Mouse (Mus musculus) skeletal muscle tissue, adult 2 months (tissue): ENCODE data around the gene Hist3h2a.

Source experiments
- DNase-seq: peaks from one replicate; pipeline ENCODE4 v3.0.0-alpha.2; 2012; ENCODE audit warnings: low read depth, low spot score

The Hist3h2a gene

DNA sequence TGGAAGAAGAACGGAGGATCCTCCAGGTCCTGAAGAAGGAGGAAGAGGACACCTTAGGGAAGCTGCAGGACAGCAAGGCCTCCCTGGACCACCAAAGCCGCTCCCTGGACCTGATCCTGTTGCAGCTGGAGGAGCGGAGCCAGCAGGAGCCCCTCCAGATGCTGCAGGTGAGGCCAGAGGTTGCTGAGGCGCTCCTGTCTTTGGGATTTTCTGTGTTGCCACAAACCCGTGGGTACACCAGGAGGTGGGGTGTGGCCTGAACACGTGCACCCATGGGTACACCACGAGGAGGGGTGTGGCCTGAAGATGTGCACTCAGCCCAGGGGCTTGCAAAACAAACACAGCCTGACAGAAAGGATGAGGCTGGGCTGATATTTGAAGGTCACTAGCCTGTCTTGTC, 14.1 kb downstream of the Hist3h2a start:
- DNase-seq = no peak

DNA sequence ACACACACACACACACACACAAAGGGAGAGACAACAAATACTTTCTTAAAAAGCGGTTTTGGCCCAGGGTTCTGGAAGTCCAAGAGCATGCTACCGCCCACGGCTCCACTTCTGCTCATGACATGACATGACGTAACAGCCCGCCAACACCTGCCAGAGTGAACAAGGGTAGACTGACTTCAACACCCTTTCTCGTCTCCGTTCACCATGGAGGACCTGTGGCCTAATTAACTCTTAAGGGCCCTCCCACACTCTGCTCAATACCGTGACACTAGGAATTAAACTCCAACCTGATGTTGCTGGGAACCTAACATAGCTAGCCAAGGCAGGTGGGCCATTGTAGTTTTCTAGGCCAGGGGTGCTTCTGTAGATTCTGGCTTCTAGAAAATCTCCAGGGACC, 14.5 kb downstream of the Hist3h2a start:
- no peak for DNase-seq

DNA sequence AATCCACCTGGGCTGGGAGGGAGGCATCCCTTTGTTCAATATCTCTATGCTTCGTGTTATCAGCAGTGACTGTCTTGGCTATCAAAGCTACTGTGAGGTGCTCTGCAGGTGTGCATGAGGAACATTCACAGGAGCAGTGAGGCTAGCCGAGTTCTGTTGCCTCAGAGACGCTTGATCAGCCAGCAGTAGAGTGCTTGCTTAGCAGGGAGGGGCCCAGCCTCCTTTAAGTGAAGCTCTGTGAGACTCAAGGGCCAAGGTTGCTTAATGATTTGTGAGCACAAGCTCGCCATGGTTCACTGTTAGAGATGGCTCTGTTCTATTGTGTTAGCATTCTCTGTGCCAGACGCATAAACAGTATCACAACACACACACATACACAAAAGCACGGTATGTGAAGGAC, 15.2 kb downstream of the Hist3h2a start:
- DNase-seq = no peak

DNA sequence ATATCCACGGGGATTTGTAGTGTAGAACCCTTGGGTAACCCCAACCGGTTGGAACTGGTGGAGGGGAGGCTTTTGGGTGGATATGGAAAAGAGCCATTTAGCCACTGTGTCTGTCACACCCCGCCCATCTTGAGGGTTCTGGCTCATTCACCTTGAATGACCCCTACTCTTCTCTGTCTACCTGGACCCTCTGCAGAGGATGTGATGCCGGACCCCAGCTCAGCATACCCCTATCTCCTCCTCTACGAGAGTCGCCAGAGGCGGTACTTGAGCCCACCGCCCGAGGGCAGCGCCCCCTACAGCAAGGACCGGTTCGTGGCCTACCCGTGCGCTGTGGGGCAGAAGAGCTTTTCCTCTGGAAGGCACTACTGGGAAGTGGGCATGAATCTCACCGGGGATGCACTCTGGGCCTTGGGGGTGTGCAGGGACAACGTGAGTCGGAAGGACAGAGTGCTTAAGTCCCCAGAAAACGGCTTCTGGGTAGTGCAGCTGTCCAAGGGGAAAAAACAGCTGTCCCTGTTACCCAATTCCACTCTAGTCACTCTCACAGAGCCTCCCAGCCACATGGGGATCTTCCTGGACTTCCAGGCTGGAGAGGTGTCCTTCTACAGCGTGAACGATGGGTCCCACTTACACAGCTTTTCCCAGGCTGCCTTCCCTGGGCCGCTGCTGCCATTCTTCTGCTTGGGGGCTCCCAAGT, 16.5 kb downstream of the Hist3h2a start:
- no peak for DNase-seq

DNA sequence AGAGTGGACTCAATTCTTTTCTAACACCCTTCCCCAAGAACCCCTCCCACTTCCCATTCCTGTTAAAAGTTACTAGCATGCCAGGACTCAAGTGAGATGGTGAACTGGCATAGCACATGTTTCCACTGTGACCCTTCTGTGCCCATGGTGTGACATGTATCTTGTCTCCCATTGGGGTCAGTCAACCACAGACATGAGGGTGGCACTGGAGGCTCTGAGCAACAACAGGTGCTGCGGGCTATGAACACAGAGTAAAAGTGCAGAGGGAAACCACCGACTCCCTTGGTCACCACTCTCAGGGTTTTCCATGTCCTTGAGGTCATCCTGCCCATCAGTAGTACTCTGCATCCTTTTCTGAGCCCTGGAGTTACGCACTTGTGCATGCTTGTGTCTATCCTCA, 17.3 kb downstream of the Hist3h2a start:
- no peak for DNase-seq

DNA sequence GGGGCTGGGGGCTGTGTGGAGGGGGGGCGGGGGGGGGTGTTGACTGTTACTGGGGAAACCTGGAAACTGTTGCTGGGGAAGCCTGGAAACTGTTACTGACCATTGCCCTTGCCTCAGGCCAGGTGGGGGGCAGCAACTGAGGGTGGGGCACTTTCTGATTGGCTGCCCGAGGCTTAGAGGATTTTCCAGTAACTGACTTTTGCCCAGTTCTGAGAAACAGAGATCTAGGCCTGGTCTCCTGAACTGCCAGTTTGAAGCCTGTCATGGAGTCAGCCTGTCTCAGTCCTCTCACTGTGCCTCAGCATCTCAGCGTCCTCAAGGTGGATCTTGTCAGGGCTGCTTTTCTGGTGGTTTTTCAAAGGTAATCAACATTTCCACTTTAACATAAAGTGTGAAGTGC, 19.9 kb downstream of the Hist3h2a start:
- DNase-seq = no peak

DNA sequence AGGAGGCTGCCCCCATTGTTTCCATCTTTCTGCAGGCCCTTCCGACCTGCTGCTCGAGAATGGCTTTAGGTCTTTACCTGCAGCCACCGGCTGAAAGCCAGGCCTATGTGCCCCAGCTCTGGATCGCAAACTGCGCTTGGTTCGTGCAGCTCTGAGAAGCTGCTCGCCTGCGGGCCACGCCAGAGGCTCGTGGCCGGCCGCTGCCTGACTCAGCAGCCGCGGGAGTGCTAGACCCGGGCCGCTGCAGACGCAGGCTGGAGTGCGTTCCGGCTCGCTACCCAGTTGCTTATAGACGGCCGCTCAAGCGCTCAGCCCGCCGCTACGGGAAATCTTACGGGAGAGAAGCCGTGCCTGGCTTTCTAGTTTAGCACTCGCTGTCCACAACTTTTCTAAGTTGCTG, 22.7 kb downstream of the Hist3h2a start:
- DNase-seq = no peak

DNA sequence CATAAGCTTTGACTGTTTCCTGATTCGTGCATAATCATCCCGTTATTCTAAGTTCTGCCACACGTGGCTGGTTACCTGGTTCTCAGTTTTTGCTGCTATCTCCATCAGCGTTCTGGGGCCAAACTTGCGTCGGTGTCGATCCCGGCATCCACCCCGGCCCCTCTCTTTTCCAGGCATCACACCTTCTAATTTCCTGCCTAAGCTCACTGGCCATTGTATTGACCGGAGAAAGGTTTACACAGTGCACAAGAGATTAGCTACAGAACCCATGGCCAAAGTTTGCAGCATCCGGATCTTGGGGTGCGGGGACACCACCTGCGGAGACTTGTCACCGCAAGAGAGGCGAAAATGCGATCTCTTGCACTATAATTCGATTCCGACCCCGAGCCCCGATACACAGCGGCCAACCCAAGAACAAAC, 23.1 kb downstream of the Hist3h2a start:
- no peak for DNase-seq

DNA sequence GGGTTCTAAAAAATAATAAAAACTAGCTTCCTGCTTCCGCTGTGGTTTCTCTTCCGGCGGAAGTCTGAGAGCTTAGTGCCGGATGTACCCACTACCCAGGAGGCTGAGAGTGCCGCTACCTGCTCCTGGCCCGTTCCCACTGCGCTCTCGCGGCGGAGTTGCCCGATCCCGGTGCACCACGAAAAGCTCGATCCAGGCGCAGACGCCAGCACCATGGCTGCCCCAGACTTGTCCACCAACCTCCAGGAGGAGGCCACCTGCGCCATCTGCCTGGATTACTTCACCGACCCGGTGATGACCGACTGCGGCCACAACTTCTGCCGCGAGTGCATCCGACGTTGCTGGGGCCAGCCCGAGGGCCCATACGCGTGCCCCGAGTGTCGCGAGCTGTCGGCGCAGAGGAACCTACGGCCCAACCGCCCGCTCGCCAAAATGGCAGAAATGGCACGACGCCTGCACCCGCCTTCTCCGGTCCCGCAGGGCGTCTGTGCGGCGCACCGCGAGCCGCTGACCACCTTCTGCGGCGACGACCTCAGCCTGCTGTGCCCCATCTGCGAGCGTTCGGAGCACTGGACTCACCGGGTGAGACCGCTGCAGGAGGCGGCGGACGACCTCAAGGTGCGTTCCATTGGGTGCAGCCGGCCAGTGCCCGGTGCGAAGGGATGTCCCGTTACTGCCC, 23.7 kb downstream of the Hist3h2a start, which contains the start of gene Trim11:
TSS of gene Trim11 (plus strand) at position 67 of the 679 bp plus-strand sequence.
- DNase-seq = peak; percentile 53

DNA sequence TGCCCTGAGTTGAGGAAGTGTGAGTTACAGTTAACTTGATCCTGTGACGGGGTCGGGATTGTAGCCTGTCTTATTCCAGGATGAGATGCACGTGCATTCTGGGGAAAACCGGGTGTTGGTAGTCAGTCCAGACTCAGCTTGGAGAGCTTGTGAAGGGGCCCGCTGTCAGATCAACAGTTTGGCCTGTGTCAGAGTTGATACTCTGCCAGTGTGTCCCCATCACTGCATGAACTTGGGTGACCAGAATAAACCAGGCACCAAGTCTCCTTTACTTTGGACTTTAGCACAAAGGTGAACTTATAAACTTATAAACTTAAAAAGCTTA, 24.2 kb downstream of the Hist3h2a start:
- no peak for DNase-seq

DNA sequence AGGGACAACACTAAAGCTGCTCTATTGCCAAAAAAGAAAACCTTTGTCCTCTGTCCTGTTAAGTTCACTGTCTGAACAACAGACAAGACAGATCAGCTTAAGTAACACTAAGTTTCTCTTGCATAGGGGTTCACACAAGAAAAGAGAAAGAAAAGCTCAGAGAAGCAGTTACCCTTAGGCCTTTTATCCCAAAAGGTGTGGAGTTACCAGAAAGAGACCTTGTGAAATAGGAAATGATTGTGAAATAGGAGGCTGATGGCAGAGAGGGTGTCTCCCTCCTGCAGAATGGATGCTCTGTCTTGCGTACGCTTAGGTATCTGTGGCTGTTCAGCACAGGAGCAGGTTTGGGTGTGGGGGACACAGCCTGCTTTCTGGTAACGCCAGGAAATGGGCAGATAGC, 24.7 kb downstream of the Hist3h2a start:
- DNase-seq = no peak

DNA sequence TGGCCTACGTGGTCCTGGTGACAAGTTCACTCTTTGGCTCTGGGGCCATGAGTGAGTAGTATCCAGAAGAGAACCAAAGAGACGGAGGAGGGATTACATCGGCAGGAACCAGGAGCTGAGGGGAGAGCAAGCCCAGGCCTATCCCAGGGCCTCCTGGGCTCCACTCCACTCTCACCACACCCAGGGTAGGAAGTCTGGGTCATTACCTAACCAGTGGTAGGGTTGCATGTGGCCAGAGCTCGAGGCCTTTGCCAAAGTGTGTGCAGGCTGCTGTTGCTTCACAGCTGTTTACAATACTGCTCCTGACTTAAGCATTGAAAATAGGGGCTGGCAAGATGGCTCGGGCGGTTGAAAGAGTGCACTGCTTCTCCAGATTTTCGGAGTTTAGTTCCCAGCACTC, 25.2 kb downstream of the Hist3h2a start:
- peak; percentile 65 for DNase-seq

DNA sequence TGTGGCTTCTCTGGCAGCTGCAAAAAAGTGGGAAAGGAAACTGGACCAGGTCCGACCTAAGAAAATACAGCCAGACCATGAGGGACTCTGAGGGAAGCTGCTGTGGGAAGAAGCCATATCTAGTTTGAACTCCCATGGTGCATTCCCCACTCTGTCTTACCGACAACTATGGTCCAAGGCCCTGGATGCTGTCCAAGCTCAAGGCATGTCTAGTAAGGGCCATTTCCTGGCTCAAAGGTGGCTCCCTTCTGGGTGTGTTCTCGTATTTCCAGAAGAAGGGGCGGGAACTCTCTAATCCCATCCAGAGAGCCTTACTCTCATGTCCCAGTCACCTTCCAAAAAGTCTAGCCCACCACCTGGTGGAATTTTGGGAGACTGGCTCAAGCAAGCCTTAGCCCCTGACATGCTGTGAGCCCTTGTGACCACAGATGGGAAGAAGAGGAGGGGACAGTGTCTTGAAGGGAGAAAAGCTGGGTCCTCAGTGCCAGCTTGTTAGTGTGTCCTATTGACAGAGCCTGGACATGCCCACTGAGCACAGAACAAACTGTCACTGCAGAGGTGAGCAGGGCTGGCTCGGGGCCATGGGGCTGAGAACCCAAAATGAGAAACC, 26.0 kb downstream of the Hist3h2a start:
- DNase-seq = no peak

DNA sequence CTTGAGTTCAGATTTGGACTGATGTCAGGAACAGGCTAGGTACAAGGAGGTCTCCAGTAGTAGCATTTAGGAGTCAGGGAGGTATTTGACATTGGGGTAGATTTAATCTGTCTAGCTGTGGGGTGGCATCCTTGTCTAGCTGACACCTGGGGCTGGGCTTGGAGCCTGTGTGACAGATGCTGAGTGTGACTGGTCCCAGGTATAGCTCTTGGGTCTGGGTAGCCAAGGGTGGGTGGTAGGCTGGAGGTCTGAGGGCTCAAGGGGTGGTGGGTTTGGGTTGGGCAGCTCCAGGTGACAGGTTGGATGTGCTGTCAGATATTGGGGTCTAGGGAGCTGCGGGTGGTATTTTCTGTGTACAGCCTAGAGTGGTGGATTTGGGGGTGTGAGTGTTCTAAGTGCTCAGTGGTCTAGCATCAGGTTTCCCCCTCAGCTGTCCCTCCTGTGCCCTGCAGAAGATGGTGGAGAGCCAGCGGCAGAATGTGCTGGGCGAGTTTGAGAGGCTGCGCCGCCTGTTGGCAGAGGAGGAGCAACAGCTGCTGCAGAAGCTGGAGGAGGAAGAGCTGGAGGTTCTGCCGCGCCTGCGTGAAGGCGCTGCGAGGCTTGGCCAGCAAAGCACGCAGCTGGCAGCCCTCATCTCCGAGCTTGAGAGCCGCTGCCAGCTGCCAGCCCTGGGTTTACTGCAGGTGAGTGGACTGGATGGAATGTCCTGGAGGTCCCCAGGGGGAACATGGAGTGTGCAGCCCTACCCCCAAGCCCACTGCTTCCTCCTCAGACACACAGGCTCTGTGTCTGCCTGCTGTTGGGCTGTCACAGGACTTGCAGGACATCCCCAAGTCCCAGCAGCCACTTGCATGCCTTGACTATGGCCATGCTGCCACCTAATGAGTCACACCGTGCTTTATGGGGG, 27.3 kb downstream of the Hist3h2a start:
- peak; percentile 95 for DNase-seq

DNA sequence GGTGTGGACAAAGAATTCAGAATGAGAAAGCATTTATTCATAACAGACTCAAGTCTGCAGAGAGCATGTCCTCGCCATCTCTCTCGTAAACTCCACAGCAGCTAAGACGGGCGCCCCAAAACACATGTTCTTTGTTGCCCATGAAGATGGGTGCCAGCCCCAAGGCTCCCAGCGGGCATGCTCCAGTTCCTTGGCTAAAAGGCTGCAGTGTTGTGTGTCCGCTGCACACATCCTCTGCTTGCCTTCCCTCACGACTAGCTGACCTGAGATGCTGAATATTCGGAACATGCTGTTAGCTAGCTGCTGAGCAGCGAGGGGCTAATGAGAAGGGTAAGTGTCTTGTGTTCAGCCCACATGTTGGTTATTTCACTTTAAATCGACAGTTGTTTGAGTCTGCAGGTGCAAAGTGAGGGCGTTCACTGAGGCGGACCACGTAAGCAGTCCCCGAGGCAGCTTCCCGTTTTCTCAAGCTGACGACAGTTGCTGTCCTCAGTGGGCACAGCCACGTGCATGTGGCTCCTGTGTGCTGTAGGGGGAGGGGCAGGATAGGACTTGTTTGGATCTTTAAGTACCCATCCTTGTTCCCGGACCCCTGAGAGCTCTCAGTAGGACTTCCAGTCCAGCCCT, 28.1 kb downstream of the Hist3h2a start:
- peak; percentile 56 for DNase-seq

DNA sequence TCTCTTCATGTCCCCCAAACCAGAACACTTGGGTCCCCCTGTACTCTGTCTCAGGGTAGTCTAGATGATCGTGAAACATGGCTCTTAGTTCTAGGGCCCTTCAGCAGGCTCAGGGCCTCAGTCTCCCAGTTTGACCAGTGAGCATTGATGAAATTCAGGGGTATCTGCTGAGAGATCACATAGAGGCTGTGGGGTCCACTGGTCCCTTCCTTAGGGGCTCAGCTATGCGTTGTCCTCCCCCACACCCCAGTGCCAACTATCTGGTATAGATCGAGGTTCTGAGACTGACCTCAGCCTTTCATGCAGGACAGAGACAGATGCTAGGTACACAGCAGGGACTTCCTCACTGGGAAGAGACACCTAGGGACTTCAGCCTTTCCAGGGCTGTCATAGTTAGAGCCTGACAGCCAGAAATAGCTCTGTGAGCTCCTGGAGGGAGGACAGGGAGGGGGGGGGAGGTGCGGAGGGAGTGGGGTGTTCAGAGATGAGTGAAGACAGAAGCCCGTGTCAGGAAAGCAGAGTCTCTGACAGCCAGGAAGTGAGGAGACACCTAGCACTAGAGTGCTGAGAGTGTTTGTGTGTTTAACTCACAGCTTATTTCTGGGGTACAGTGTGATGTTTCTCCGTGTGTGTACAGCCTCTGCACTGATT, 29.3 kb downstream of the Hist3h2a start:
- peak; percentile 67 for DNase-seq

DNA sequence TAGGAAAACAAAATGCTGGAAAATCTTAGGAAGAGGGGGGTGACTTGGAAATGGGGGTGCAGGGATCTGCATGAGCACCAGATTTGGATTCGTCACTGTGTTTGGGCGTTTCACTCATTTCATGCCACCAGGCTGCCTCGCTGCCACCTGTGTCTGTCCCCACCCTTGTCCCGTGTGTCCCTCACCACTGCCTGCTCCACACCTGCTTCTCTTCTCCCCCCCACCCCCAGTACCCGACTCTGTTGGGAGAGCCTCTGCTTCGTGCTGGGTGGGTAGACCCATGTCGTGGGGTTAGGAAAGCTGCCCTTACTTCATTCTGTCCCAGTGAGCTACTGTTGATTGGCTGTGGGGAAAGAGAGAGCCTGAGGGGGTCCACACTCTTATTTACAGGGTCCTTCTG, 30.2 kb downstream of the Hist3h2a start:
- DNase-seq = no peak

DNA sequence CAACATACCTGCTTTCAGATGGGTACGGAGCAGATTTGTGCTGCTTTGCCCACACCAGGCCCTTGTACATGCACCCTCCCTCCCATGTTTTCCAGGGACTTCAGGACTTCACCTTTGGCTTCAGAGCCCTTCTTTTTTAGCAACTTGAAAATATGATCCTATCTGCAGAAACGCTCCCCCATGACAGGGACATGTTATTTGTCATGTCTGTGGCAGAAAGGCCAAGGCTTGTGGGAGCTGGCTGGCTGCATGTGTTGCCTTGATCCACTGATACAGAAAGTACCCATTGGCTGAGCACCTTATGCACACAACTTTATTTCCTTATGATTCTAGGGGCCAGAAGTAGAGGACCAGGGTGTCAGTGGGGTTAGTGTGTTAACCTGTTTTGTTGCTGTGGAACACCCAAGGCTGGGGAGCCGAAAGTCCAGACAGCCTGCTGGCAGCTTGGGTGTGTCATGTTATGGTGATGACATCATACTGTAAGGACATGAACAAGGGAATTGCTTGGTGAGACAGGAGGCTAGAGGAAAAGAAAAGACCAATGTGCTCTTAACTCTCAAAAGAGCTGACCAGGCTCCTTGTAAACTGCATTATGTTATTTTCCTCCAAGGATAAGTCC, 30.9 kb downstream of the Hist3h2a start:
- DNase-seq = no peak

DNA sequence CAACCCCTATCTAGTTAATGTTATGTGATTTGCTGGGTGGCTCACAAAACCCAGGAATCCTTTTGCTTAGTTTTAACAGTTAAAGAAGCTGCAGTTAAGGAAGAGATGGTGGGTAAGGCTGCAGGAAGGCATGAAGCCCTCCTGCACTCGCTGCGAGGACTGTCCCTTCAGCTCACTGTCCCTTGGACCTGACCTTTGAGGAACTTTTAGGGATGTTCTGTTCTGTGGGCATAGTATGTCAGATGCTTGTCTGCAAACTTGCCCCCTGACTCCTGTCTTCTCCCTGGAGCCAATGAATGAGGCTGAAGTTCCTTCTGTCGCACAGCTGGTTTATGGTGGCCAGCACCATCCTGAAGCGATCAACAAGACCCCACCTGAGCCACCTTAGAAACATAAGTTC, 34.7 kb downstream of the Hist3h2a start:
- no peak for DNase-seq

DNA sequence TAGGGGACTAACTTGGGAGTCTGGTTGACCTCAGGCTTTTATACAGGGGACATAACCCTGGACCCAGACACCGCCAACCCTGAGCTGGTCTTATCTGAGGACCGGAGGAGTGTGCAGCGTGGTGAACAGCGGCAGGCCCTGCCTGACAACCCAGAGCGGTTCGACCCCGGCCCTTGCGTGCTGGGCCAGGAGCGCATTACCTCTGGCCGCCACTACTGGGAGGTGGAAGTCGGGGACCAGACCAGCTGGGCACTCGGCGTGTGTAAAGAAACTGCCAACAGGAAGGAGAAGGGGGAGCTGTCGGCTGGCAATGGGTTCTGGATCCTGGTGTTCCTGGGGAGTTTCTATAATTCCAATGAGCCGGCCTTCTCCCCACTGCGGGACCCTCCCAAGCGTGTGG, 35.7 kb downstream of the Hist3h2a start:
- no peak for DNase-seq

DNA sequence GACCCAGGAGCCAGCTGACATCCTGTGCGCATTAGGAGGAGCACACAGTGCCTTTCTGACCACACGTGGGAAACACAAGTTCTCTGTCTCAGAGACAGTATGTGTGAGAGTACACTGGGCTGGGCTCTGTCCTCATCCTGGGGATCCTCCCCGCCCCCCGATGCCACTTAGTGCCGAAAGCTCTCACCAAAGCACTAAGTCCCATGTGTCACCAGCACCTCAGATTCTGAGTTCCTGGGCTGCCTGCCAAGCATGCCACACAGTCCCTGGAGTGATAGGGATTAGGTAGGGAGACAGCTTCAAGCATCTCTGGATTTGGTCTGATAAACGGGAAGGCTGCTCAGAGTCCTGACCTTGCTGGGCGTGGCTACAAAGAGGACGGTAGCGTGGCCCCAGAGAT, 36.3 kb downstream of the Hist3h2a start:
- DNase-seq = no peak
